8 mouse cellular contexts compared by ENCODE assay signal in the genomic region with DNA sequence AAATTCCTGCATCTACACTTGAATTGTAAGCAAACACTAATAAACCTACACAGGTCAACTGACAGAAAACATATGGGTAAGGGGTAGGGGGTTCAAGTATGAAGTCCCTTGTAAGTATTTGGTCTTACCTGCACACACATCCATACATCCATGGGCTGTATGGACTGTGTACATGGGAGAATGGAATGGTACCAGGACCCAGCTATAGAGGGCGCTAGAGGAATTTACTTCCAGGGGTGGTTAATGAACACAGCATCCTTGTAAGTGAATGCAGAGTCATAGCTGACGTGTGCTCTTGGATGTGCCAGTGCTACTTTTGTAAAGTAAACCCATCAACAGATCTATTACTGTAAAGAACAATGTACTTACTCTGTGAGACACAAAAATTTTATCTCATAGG.
DNase-seq lines count a peak whose midpoint lies in the region; ATAC-seq lines count a peak whose summit lies in the region.

No protein-coding gene starts in this region.

- 21% methylated on average over 2 of the region's 2 CpGs for WGBS in limb, embryonic 11.5 days
- 43% methylated on average over 2 of the region's 2 CpGs for WGBS in limb, embryonic 10.5 days

- no peaks in the 10 kb centered on the region for H3K36me3 ChIP-seq in limb, embryonic 11.5 days (ENCODE audit: control insufficient read depth, insufficient read depth, low read length)
- no peaks in the 10 kb centered on the region for H3K36me3 ChIP-seq in limb, embryonic 10.5 days

- no peak overlapping the region for H3K27ac ChIP-seq in limb, embryonic 11.5 days (replicated peaks; ENCODE audit: low read depth, low read length)
- no peak overlapping the region for H3K27ac ChIP-seq in limb, embryonic 10.5 days

- no peak overlapping the region for H3K4me2 ChIP-seq in limb, embryonic 11.5 days (ENCODE audit: low read depth, severe bottlenecking)

- peak; percentile 8 for DNase-seq in cerebellum, adult 11 months
- peak; percentile 47 for DNase-seq in limb, embryonic 11.5 days (ENCODE audit: low spot score)
- DNase-seq in limb, embryonic 10.5 days (ENCODE audit: low spot score) = no peak
- DNase-seq in embryo, embryonic 10.5 days (ENCODE audit: low spot score) = peak; percentile 75
- DNase-seq in kidney, postnatal 4 days = peak; percentile 13 to 31
- DNase-seq in retina, embryonic 14.5 days (ENCODE audit: low spot score) = peak; percentile 81
- DNase-seq in urinary bladder, adult 2 months (ENCODE audit: low spot score) = no peak

- H3K4me1 ChIP-seq in limb, embryonic 11.5 days (ENCODE audit: control insufficient read depth, insufficient read depth, low read length) = no peaks in the 10 kb centered on the region
- H3K4me1 ChIP-seq in limb, embryonic 10.5 days = no peaks in the 10 kb centered on the region

- no peaks in the 10 kb centered on the region for H3K27me3 ChIP-seq in limb, embryonic 11.5 days (ENCODE audit: control insufficient read depth, insufficient read depth, low read length)
- H3K27me3 ChIP-seq in limb, embryonic 10.5 days (ENCODE audit: low read depth, poor library complexity, severe bottlenecking) = no peaks in the 10 kb centered on the region

- ATAC-seq in cerebellum, adult (ENCODE audit: insufficient number of reproducible peaks, low FRiP score, low TSS enrichment) = no peak
- no peak for ATAC-seq in limb, embryonic 11.5 days (ENCODE audit: insufficient number of reproducible peaks, low FRiP score, low TSS enrichment, low read depth)

- no peak overlapping the region for H3K4me3 ChIP-seq in limb, embryonic 11.5 days (ENCODE audit: low read depth, low read length)
- H3K4me3 ChIP-seq in limb, embryonic 10.5 days = no peak overlapping the region

- H3K9me3 ChIP-seq in limb, embryonic 11.5 days (ENCODE audit: control insufficient read depth, low read length) = no peaks in the 10 kb centered on the region
- H3K9me3 ChIP-seq in limb, embryonic 10.5 days (replicated peaks) = no peaks in the 10 kb centered on the region

- H3K9ac ChIP-seq in limb, embryonic 11.5 days (ENCODE audit: low read length) = no peak overlapping the region

Comparison
In these comparisons a context has a peak if more than half of its experiments do, and no peak if none do; other contexts are left out.
1. DNase-seq: peak in cerebellum, adult 11 months (single experiment), limb, embryonic 11.5 days (single experiment), embryo, embryonic 10.5 days (single experiment), kidney, postnatal 4 days (2 of 2) and retina, embryonic 14.5 days (single experiment); none in limb, embryonic 10.5 days (single experiment) and urinary bladder, adult 2 months (single experiment).